Mouse (Mus musculus): Measurements from ENCODE around the gene Prss44. TPM values are rescaled to one million over a fixed set of nuclear protein-coding genes. Genes with fewer than 3 reads are reported as not detected.
"Not testable (repeated sequence)": the region's sequence is repeated elsewhere in the genome, so short reads cannot be mapped to it uniquely, and the experiment has no call there.

The Prss44 gene
- not detected for total RNA-seq (2021)
- long read RNA-seq, experiment 1 = 0 reads
- long read RNA-seq, experiment 2 = 0 reads

GRCm38 (mm10) chr9:110813789-110814188, at the start of gene Prss44:
Prss44 (plus strand) TSS chr9:110813994.
- DNase-seq (ENCODE audit: low spot score) = no peak

GRCm38 (mm10) chr9:110772336-110772735, 41.5 kb upstream of the Prss44 start:
- DNase-seq (ENCODE audit: low spot score) = no peak

- DNase-seq (ENCODE audit: low spot score) = no peak
Measured at GRCm38 (mm10) chr9:110774403-110775268, 39.2 kb upstream of the Prss44 start.

- no peak for DNase-seq (ENCODE audit: low spot score)
Measured at GRCm38 (mm10) chr9:110775269-110776022, 38.3 kb upstream of the Prss44 start.

DNA sequence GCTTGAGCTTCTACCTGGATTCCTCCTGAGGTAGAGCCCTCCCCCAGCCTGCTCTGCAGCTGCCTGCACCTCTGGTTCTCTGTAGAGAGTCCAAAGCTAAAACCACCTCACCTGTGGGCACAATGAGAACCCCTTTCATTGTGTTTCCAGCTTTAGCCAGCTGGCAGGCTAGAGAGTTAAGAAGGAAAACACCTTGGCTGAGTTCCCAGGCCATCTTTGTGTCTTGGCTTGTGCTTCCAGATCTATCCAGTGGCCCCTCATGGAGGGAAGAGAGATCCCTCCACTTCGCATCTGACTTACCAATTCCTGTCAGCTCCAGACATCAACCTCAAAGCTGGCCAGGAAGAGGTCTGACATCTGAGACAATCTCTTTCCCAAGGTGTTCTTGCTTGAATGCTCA, 35.7 kb upstream of the Prss44 start:
- no peak for DNase-seq (ENCODE audit: low spot score)

DNA sequence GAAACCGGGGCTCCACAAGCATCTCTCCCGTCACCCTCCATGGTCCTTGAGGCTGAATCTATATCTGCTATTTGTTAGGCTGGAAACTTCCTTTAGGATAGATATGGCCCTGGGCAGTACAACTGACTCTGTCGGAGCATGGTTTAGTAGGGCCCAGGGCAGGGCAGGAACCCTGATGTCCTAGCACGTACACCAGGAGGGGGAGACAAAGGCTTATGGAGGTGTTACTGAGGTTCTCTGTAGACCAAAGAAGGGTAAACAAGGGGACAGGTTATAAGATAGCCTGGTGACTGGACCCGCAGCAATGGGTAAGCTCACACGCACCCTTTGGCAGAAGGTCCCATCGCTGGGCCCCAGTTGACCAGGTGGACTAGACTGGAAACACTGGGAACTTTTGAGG, 35.2 kb upstream of the Prss44 start:
- no peak for DNase-seq (ENCODE audit: low spot score)

DNA sequence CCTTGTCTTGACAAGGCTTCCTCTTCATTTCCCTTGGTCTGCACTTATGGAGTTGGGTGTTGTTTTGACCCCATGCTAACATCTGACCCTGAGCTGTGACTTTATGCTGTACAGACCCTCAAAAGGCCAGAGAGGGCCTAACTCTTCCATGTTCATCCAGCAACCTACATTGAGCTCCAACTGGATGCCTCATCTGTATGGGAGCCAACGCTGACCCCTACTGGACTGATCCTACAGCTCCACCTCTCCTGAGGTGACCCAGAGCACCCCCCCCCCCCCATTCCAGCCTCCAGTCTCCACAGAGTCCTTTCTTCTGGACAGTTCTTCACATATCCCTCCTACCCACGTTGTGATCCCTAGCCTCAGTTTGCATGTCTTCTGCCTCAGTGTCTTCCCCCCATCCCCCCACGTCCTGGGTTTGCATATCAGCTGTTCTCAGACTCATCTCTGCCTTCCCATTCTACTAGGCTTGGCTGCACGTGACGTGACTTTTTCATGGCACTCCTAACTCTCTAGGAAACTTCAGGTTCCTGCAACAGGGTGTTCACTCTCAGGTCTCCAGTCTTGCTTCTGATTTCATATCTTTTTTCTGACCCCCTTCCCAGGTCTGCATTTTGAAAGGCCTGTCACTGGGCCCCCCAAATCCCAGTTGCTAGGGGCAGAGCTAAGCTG, 34.4 kb upstream of the Prss44 start:
- no peak for DNase-seq (ENCODE audit: low spot score)

DNA sequence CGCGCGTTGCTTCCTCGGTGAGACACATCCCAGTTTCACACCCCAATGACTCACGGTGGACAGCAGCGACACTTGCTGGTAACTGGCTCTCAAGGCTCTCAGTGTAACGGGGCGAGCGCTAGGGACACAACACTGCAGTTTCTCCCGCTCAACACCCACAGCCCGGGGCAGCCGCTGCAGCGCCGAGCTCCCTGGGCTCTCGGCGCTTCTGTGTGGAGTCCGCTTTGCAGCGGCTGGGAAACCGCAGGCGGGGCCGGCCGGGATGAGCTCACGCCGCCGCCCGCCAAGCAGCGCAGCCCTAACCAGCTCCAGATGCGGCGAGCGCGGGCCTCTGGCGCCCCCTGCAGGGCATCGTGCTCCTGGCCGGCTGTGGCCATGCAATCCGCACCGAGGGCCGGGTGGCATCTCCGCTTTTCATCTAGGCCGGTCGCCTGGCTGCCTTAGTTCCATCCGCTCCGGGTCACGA, 32.5 kb upstream of the Prss44 start:
- DNase-seq (ENCODE audit: low spot score) = peak; percentile 94

GRCm38 (mm10) chr9:110781731-110782130, 32.1 kb upstream of the Prss44 start:
- peak; percentile 86 for DNase-seq (ENCODE audit: low spot score)

GRCm38 (mm10) chr9:110783611-110784010, 30.2 kb upstream of the Prss44 start:
- no peak for DNase-seq (ENCODE audit: low spot score)

- DNase-seq (ENCODE audit: low spot score) = no peak
Measured at GRCm38 (mm10) chr9:110788169-110788568, 25.6 kb upstream of the Prss44 start.

DNA sequence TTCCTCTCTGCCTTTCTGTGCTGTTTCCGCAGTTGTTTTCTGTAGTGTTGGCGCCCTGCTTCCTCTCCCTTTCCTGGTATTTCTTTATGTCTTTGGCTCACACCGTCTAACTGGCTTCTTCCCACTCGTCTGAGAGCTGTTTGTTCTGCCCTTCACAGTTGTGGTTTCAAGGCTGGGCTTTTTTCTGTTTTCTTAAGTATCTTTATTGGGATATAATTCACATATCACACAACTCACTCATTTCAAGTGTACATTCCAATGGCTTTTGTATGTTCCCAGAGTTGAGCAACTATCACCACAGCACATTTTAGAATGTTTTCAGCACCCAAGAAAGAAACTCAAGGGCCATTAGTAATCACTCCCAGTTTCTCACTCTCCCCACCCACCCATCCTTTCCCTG, 23.3 kb upstream of the Prss44 start:
- DNase-seq (ENCODE audit: low spot score) = no peak

DNA sequence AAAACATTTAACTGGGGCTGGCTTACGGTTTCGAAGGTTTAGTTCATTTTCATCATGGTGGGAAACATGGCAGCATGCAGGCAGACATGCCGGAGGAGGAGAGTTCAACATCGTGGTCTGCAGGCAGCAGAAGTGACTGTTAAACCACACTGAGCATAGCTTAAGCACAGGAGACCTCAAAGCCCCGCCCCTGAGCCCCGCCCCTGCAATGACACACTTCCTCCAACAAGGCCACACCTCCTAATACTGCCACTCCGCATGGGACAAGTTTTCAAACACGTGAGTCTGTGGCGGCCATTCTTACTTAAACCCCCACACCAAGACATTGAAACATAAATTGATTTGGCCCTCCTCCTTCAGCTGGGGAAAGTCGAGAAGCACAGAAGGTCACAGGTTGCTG, 16.8 kb upstream of the Prss44 start:
- no peak for DNase-seq (ENCODE audit: low spot score)

DNA sequence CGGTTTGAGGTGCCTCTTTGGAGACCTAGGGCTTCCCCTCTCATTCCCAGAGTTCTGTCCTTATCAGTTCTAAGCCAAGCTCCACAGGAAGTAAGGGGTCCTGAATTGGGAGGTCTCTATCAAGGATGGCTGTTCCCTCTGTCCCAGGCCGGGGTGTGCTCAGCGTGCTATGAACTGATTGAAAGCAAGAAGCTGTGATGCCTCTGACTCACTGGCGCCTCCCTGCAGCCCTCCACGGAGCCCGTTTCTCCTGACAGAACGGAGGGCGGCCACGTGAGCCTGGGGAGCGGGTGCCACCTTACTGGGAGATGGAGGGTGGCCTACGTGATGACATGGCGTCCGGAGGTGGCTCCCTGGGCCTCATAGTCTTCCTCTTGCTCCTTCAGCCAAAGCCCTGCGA, 15.9 kb upstream of the Prss44 start, which contains the start of gene Prss42:
TSS of gene Prss42 (plus strand) at position 301 of the 400 bp plus-strand sequence.
- DNase-seq (ENCODE audit: low spot score) = no peak

DNA sequence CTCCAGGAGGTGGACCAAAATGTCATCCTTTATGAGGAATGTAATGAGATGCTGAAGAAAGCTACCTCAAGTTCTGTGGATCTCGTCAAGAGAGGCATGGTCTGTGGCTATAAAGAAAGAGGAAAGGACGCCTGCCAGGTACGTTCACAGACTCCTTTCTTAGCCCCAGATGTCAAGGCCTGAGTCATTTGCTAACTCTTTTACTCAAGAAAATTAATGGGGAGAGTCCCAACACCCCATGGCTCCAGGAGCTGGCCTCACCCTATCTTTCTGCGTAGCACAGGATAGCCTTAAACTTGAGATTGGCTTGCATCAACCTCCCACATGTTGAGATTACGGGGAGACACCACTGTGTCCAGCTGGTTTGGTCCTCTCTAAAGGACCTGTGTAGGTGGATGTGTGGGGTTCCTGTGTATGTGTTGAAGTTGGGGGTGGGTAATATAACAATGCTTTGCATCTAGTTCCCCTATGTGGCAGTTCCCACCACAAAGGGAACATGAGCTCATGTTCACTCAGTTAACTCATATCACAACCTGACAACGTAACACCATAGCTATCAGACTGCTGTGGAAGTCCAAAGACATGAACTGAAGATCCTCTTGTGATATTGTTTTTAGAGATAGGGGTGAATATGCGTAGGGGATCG, 12.8 kb upstream of the Prss44 start:
- DNase-seq (ENCODE audit: low spot score) = no peak

DNA sequence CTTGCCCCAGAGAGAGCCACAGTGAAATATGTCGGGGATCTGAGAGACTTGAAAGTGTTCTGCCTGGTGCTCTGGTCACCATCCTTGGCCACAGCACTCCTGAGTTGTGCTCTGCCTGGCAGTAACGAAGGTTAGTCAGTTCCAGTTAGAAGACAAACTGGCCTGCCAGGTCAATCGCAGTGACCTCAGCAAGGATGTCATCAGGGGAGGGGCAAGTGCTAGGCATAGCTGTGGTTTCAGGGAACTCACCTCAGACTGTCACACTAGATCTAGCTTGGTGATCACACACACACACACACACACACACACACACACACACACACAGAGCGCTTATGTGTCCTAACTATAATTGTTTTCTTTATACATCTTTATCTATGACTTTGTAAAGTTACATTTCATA, 10.5 kb upstream of the Prss44 start:
- no peak for DNase-seq (ENCODE audit: low spot score)

DNA sequence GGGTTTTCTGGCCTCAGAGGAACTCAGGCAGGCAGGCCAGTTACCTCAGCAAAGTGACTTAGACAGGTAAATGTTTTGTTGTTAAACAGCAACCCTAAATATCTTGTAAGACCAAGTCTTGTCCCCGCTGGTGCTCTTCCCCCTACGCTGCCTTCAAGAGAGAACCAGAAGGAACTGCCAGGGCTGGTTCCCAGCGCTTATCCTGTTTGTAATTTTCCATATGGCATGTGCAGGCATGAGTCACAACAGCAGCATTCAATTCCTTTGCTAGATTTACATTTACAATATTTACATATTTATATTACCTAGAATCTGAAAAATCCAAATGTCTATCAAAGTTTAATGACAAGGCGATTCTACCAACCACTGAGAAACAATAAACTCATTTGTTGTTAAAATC, 3.7 kb upstream of the Prss44 start:
- no peak for DNase-seq (ENCODE audit: low spot score)

DNA sequence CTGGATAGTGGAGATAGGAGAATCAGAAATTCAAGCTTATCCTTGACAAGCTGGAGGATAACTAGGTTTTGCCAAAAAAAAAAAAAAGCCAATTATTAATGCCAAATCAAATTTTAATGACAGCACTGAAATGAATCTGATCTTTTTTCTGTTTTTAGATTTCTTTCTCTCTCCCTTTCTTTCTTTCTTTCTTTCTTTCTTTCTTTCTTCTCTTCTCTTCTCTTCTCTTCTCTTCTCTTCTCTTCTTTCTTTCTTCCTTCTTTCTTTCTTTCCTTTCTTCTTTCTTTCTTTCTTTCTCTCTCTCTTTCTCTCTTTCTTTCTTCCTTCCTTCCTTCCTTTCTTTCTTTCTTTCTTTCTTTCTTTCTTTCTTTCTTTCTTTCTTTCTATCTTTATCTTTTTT, 6.8 kb downstream of the Prss44 start:
- DNase-seq (ENCODE audit: low spot score) = not testable (repeated sequence)

DNA sequence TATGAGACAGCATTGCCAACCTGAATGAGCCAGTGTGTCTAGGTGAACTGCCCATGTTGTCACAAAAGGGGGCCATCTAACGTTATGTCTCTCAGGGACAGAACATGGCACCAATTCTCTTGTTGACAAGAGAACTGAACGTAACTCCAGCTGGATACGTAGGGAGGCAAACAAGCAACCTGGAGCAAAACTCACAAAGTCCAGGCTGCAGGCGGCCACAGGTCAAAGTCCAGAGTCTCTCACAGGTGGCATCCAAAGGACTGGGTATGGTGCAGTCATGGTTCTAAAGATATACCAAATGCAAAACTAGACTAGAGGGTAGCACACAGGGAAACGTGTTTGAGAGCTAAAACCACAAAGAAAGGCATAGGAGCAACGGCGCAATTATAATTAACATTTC, 7.6 kb downstream of the Prss44 start:
- no peak for DNase-seq (ENCODE audit: low spot score)

DNA sequence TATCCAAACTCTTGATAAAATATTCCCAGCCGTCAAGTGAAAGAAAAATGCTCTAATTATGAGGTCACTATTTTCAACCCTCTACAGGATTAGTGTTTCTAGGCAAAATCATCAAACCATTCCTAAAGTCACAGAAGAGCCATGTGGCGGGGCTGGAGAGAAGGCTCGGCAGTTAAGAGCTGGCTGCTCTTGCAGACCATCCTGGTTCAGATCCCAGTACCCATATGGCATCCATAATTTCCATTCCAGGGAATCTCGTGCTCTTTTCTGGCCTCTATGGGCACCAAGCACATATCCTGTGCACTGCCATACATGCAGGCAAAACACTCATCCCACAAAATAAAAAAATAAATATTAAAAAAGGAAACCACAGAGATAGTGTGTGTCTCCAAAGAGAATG, 11.6 kb downstream of the Prss44 start:
- DNase-seq (ENCODE audit: low spot score) = no peak

- DNase-seq (ENCODE audit: low spot score) = no peak
Measured at GRCm38 (mm10) chr9:110825832-110826231, 12.0 kb downstream of the Prss44 start.

All from gastrocnemius, adult 18-20 months (tissue).